Mouse (Mus musculus) small intestine, adult 2 months (tissue): ENCODE results near the gene Gm20388.

Experiments used
- CTCF ChIP-seq: fragments of 200-500 bp; IDR thresholded peaks from 2 replicates; pipeline ENCODE4 v1.5.1; 2012; ENCODE audit warnings: low read depth, mild to moderate bottlenecking, control low read depth, inconsistent platforms, low read length, moderate library complexity, mixed read lengths; ENCODE audit not compliant: insufficient replicate concordance, insufficient read length; ENCODE audit errors: extremely low read depth
- POLR2A ChIP-seq: fragments of 200-500 bp; IDR thresholded peaks from 2 replicates; pipeline ENCODE4 v1.6.1; 2012; ENCODE audit warnings: low read depth, mild to moderate bottlenecking, control low read depth, inconsistent platforms, low read length, moderate library complexity

DNA sequence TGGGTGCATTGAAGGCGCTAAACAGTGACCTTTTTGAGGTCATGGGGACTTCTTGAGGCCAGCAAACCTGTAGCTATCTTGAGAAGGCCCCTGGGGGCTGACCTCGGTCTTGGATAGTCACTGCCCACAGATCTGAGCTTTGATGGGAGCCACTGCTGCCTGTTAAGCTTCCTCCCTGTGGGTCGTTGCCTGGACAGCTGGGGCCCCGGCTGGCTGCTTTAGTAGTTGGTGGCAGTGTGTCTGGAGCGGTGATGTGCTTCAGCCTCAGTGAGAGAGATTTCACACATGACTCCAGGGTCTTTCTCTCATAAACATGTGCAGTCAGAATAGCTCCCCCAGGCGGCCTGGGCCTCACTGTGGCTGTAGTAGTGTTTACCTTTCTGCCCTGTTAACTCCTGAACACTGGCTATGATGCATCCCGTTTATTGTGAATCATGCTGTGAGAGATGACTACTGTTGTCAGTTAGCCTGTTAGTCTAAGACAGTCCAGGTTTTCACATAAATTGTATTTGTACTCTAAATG lies 2100.5 kb downstream of the Gm20388 start:
- TF ChIP-seq POLR2A (no peak), CTCF (no peak)
